Mouse (Mus musculus): ENCODE measurements around the gene Ttl.

- TF ChIP-seq CTCF (conservative IDR thresholded peaks at IDR 0.05; ENCODE audit: low read length) (no peak; the same call in 1 of the 2 replicates), NANOG (IDR thresholded peaks at IDR 0.05; ENCODE audit: borderline replicate concordance, low read length) (no peak), POU5F1 (IDR thresholded peaks at IDR 0.05; ENCODE audit: borderline replicate concordance, low read length) (no peak)
Measured at GRCm38 (mm10) chr2:129081097-129081496, 15.4 kb downstream of the Ttl start.
